Mouse (Mus musculus): ENCODE results near the gene Thrsp.

DNA sequence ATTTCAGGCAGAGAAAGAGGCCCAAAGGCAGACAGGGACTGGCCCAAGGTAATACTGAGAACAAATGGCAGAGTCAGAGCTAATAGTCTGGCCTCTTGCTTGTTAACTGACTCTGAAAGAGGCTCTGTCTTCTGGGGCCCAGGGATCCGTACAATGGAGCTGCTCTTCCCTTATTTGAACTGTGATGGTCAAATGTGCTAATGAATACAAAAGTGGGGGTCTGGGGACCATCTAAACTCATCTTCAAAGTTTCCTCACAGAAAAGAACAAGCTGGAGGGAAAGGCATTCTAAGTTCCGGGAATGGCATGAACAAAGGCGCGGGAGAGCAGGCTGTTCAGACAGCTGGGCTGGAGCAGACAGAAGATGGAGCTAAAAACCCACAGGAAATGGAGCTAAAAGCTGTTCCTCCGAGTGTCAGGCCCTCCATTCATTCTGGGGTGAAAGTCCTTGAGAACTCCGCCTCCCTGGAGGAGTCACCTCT, 29.6 kb upstream of the Thrsp start:
- TF ChIP-seq POLR2A (IDR thresholded peaks at IDR 0.05; ENCODE audit: low read depth, low read length) = no peak
- no peak for TF ChIP-seq CTCF (IDR thresholded peaks at IDR 0.05; ENCODE audit: borderline replicate concordance, insufficient read depth, low read length)
